In genomic region chr13:37542744-37543196, GRCm38 (mm10) we compare ENCODE assay signal across 16 mouse cellular contexts.
A peak's percentile ranks its signal among the peaks of the same experiment; 100 is the strongest.
DNase-seq lines count a peak whose midpoint lies in the region; ATAC-seq and TF ChIP-seq lines count a peak whose summit lies in the region.
"Had no signal": no experiment of that assay in that cellular context is flagged by ENCODE, and none has a peak within 500 bp of the region (broad histone marks: within the 10 kb centered on the region; RNA-seq: fewer than 3 reads in every experiment).

No protein-coding gene starts in this region.

- no peaks in the 10 kb centered on the region for H3K27me3 ChIP-seq in liver, postnatal 0 days (ENCODE audit: insufficient read depth, low read length)
- H3K27me3 ChIP-seq in liver, embryonic 11.5 days (replicated peaks; ENCODE audit: control insufficient read depth, insufficient read depth, low read length): no peaks in the 10 kb centered on the region
- H3K27me3 ChIP-seq in CH12.LX (replicated peaks): no peaks in the 10 kb centered on the region
- no peaks in the 10 kb centered on the region for H3K27me3 ChIP-seq in kidney, embryonic 14.5 days (ENCODE audit: control insufficient read depth, insufficient read depth, low read length)
- H3K27me3 ChIP-seq: liver, embryonic 15.5 days had no signal

- dilution Hi-C loops in CH12.LX (cut with MboI; ENCODE audit: extremely low pct_ligation_motif_present, extremely low pct_unique_long_range_greater_than_20kb, low sequenced_read_pairs): no loop called here

- no peaks in the 10 kb centered on the region for H3K36me3 ChIP-seq in liver, postnatal 0 days (replicated peaks; ENCODE audit: insufficient read depth, low read length)
- no peaks in the 10 kb centered on the region for H3K36me3 ChIP-seq in liver, embryonic 11.5 days (ENCODE audit: control insufficient read depth, insufficient read depth, low read length)
- H3K36me3 ChIP-seq in CH12.LX (replicated peaks in 1 of 2; ENCODE audit: control insufficient read depth in 1 of 2, insufficient read depth in 1 of 2, low read length in 1 of 2): no peaks in the 10 kb centered on the region
- H3K36me3 ChIP-seq in kidney, embryonic 14.5 days (ENCODE audit: control insufficient read depth, insufficient read depth, low read length): no peaks in the 10 kb centered on the region
- H3K36me3 ChIP-seq: liver, embryonic 15.5 days had no signal

- no peak overlapping the region for H3K4me3 ChIP-seq in liver, postnatal 0 days (ENCODE audit: low read depth, low read length)
- no peak overlapping the region for H3K4me3 ChIP-seq in liver, embryonic 11.5 days (ENCODE audit: low read depth, low read length)
- peak overlapping the region; percentile 32 to 61 (median 43) for H3K4me3 ChIP-seq in CH12.LX (replicated peaks in 1 of 3; ENCODE audit: low read depth in 2 of 3, low read length in 2 of 3, poor library complexity in 1 of 3)
- no peak overlapping the region for H3K4me3 ChIP-seq in kidney, embryonic 14.5 days (ENCODE audit: low read length)
- H3K4me3 ChIP-seq: erythroblast, embryonic 14.5 days; liver, embryonic 15.5 days had no signal

- peaks cover 16% of the 10 kb centered on the region for H3K4me1 ChIP-seq in liver, postnatal 0 days (ENCODE audit: insufficient read depth)
- H3K4me1 ChIP-seq in liver, embryonic 11.5 days (replicated peaks; ENCODE audit: control insufficient read depth, insufficient read depth, low read length): peaks cover 19% of the 10 kb centered on the region
- peaks cover 7 to 31% of the 10 kb centered on the region in 2 experiments for H3K4me1 ChIP-seq in CH12.LX (ENCODE audit: control insufficient read depth in 1 of 2, insufficient read depth in 2 of 2)
- peaks cover 11% of the 10 kb centered on the region for H3K4me1 ChIP-seq in kidney, embryonic 14.5 days (ENCODE audit: control insufficient read depth, insufficient read depth, low read length)

- no peak for TF ChIP-seq RAD21 in CH12.LX (IDR thresholded peaks at IDR 0.05; ENCODE audit: low read depth, low read length)

- ATAC-seq in liver, postnatal 0 days: no peak
- no peak for ATAC-seq in liver, embryonic 11.5 days (replicated peaks; ENCODE audit: low FRiP score)
- no peak for ATAC-seq in megakaryocyte-erythroid progenitor cell, adult 5-6 weeks (replicated peaks; ENCODE audit: low FRiP score, low TSS enrichment, poor library complexity, severe bottlenecking)
- no peak for ATAC-seq in kidney, embryonic 14.5 days (ENCODE audit: low FRiP score, low TSS enrichment)

- TF ChIP-seq POLR2A in CH12.LX (IDR thresholded peaks at IDR 0.05; ENCODE audit: low read depth, low read length): peak; percentile 63

- H3K4me2 ChIP-seq in liver, postnatal 0 days (ENCODE audit: low read depth, low read length): no peak overlapping the region
- H3K4me2 ChIP-seq in liver, embryonic 11.5 days: no peak overlapping the region
- peak overlapping the region; percentile 73 for H3K4me2 ChIP-seq in CH12.LX (ENCODE audit: insufficient read depth, low read depth, poor library complexity, severe bottlenecking)
- H3K4me2 ChIP-seq in kidney, embryonic 14.5 days (replicated peaks; ENCODE audit: low read depth, low read length): no peak overlapping the region
- H3K4me2 ChIP-seq: heart, embryonic 11.5 days; hindbrain, embryonic 14.5 days had no signal

- TF ChIP-seq CTCF in liver, postnatal 0 days (IDR thresholded peaks at IDR 0.05; ENCODE audit: low read depth): no peak
- no peak for TF ChIP-seq CTCF in CH12.LX (conservative IDR thresholded peaks at IDR 0.05 in 1 of 2, IDR thresholded peaks at IDR 0.05 in 1 of 2; ENCODE audit: low read depth in 2 of 2, low read length in 2 of 2)

- DNase-seq in adrenal gland, postnatal 10 days: peak; percentile 58
- no peak for DNase-seq in adrenal gland, adult 8-10 months
- no peak for DNase-seq in liver, postnatal 0 days
- no peak for DNase-seq in liver, embryonic 11.5 days (ENCODE audit: low spot score)
- DNase-seq in CH12.LX (ENCODE audit: extremely low read depth): peak; percentile 80
- peak; percentile 72 for DNase-seq in gonadal fat pad, adult 2 months (ENCODE audit: low read depth)
- DNase-seq: cerebellum, adult 2 months; embryo, embryonic 11 days; kidney, adult 2 months had no signal

- no peak for TF ChIP-seq EP300 in liver, postnatal 0 days (IDR thresholded peaks at IDR 0.05; ENCODE audit: low read depth)
- TF ChIP-seq EP300 in CH12.LX (IDR thresholded peaks at IDR 0.05; ENCODE audit: low read length): 0 out of 2 replicates have a peak, but pooled peaks have one; percentile 14

- 61% methylated on average over 13 of the region's 13 CpGs for WGBS in liver, postnatal 0 days (ENCODE audit: insufficient replicate concordance)
- WGBS in liver, embryonic 11.5 days: 75% methylated on average over 13 of the region's 13 CpGs
- 81% methylated on average over 13 of the region's 13 CpGs for WGBS in kidney, embryonic 14.5 days

- H3K79me2 ChIP-seq in CH12.LX (replicated peaks; ENCODE audit: control insufficient read depth, extremely low read depth, insufficient read depth, poor library complexity, severe bottlenecking): no peaks in the 10 kb centered on the region

- H3K9ac ChIP-seq in liver, postnatal 0 days (replicated peaks): no peak overlapping the region
- no peak overlapping the region for H3K9ac ChIP-seq in liver, embryonic 11.5 days (ENCODE audit: low read depth, low read length)
- H3K9ac ChIP-seq in CH12.LX (ENCODE audit: insufficient read depth, low read depth): peak overlapping the region; percentile 33; the same call in 1 of the 2 replicates
- no peak overlapping the region for H3K9ac ChIP-seq in kidney, embryonic 14.5 days (ENCODE audit: low read depth, low read length)
- H3K9ac ChIP-seq: hindbrain, embryonic 14.5 days; liver, embryonic 15.5 days had no signal

- H3K27ac ChIP-seq in liver, postnatal 0 days (ENCODE audit: low read depth): 0 out of 2 replicates have a peak overlapping the region, but pooled peaks have one; percentile 24
- H3K27ac ChIP-seq in liver, embryonic 11.5 days (ENCODE audit: low read depth, low read length): no peak overlapping the region
- peak overlapping the region; percentile 58 for H3K27ac ChIP-seq in CH12.LX (ENCODE audit: insufficient read depth, low read depth)
- no peak overlapping the region for H3K27ac ChIP-seq in kidney, embryonic 14.5 days (ENCODE audit: low read depth, low read length)
- H3K27ac ChIP-seq: hindbrain, embryonic 14.5 days; liver, embryonic 15.5 days had no signal

- H3K9me3 ChIP-seq in liver, postnatal 0 days (ENCODE audit: low read length): no peaks in the 10 kb centered on the region
- H3K9me3 ChIP-seq in liver, embryonic 11.5 days (ENCODE audit: control insufficient read depth, low read length): no peaks in the 10 kb centered on the region
- peaks cover 3% of the 10 kb centered on the region for H3K9me3 ChIP-seq in CH12.LX (replicated peaks; ENCODE audit: low read length)
- no peaks in the 10 kb centered on the region; the same call in 1 of the 2 replicates for H3K9me3 ChIP-seq in kidney, embryonic 14.5 days (ENCODE audit: control insufficient read depth, low read length)
- H3K9me3 ChIP-seq: liver, embryonic 15.5 days; megakaryocyte, embryonic 14.5 days had no signal

- in situ Hi-C loops in CH12.LX (cut with MboI; ENCODE audit: low pct_ligation_motif_present, low pct_unique_long_range_greater_than_20kb, low sequenced_read_pairs): loop anchor here (10.0 to 25.0 kb wide), 2 partner anchors 92 to 420 kb away; no protein-coding TSS in a partner anchor

TF ChIP-seq in CH12.LX, 34 proteins besides CTCF, POLR2A, EP300 and RAD21:
- peak; percentile 70; the same call in 1 of the 2 replicates for TF ChIP-seq TCF12 (IDR thresholded peaks at IDR 0.05; ENCODE audit: low read depth, low read length)
- TF ChIP-seq MEF2A (IDR thresholded peaks at IDR 0.05; ENCODE audit: borderline replicate concordance, low read depth, low read length): peak; percentile 60; the same call in 1 of the 2 replicates
- 0 out of 2 replicates have a peak, but pooled peaks have one; percentile 17 for TF ChIP-seq JUND (conservative IDR thresholded peaks at IDR 0.05; ENCODE audit: low read depth, low read length)
- TF ChIP-seq JUN (IDR thresholded peaks at IDR 0.05; ENCODE audit: insufficient read depth, low read depth, low read length): no peak
- TF ChIP-seq ZMIZ1 (IDR thresholded peaks at IDR 0.05; ENCODE audit: low read depth, low read length): peak; percentile 75; the same call in 1 of the 2 replicates
- peak; percentile 72 for TF ChIP-seq MXI1 (IDR thresholded peaks at IDR 0.05; ENCODE audit: low read depth, low read length)
- TF ChIP-seq POLR2AphosphoS2 (IDR thresholded peaks at IDR 0.05; ENCODE audit: low read depth, low read length): peak; percentile 58; the same call in 1 of the 2 replicates
- TF ChIP-seq ZC3H11A (IDR thresholded peaks at IDR 0.05; ENCODE audit: low read depth, low read length): no peak
- 0 out of 2 replicates have a peak, but pooled peaks have one; percentile 31 for TF ChIP-seq RCOR1 (conservative IDR thresholded peaks at IDR 0.05; ENCODE audit: low read depth, low read length)
- no peak for TF ChIP-seq ZKSCAN1 (IDR thresholded peaks at IDR 0.05; ENCODE audit: borderline replicate concordance, low read depth, low read length)
- TF ChIP-seq MAX (IDR thresholded peaks at IDR 0.05; ENCODE audit: low read length): peak; percentile 31; the same call in 1 of the 2 replicates
- TF ChIP-seq MAFK (IDR thresholded peaks at IDR 0.05; ENCODE audit: insufficient replicate concordance, low read length): 0 out of 2 replicates have a peak, but pooled peaks have one; percentile 17
- TF ChIP-seq HCFC1 (IDR thresholded peaks at IDR 0.05; ENCODE audit: low read depth, low read length): peak; percentile 29; the same call in 1 of the 2 replicates
- TF ChIP-seq NRF1 (IDR thresholded peaks at IDR 0.05; ENCODE audit: low read depth, low read length): 0 out of 2 replicates have a peak, but pooled peaks have one; percentile 27
- TF ChIP-seq CHD2 (IDR thresholded peaks at IDR 0.05; ENCODE audit: low read length): no peak
- peak; percentile 57; the same call in 1 of the 2 replicates for TF ChIP-seq NELFE (IDR thresholded peaks at IDR 0.05; ENCODE audit: low read depth, low read length)
- peak; percentile 80 for TF ChIP-seq TBP (conservative IDR thresholded peaks at IDR 0.05; ENCODE audit: low read depth, low read length)
- peak; percentile 24; the same call in 1 of the 2 replicates for TF ChIP-seq ETS1 (conservative IDR thresholded peaks at IDR 0.05; ENCODE audit: low read depth, low read length)

Comparison
In these comparisons a context has a peak if more than half of its experiments do, and no peak if none do; other contexts are left out.
1. DNase-seq: peak in adrenal gland, postnatal 10 days (single experiment), CH12.LX (single experiment) and gonadal fat pad, adult 2 months (single experiment); none in adrenal gland, adult 8-10 months (single experiment), liver, postnatal 0 days (single experiment) and liver, embryonic 11.5 days (single experiment).
2. H3K27ac ChIP-seq: peak in liver, postnatal 0 days (single experiment) and CH12.LX (single experiment); none in liver, embryonic 11.5 days (single experiment) and kidney, embryonic 14.5 days (single experiment).
3. H3K4me3 ChIP-seq: peak in CH12.LX (3 of 3); none in liver, postnatal 0 days (single experiment), liver, embryonic 11.5 days (single experiment) and kidney, embryonic 14.5 days (single experiment).